Mouse (Mus musculus) ES-E14 (cell line): ENCODE measurements around the gene Adamtsl3.

Source experiments
- CHD2 ChIP-seq: IDR thresholded peaks from 2 replicates; pipeline ENCODE4 v1.6.1; 2014; ENCODE audit warnings: mild to moderate bottlenecking, low read depth, low read length, inconsistent platforms
- HCFC1 ChIP-seq: IDR thresholded peaks from 2 replicates; pipeline ENCODE4 v1.6.1; 2012; ENCODE audit warnings: low read length, inconsistent platforms, borderline replicate concordance; ENCODE audit not compliant: insufficient read depth
- MAFK ChIP-seq: IDR thresholded peaks from 2 replicates; pipeline ENCODE4 v1.6.1; 2014; ENCODE audit warnings: mild to moderate bottlenecking, low read depth, low read length, inconsistent platforms; ENCODE audit not compliant: insufficient read depth
- ZC3H11A ChIP-seq: IDR thresholded peaks from 2 replicates; pipeline ENCODE4 v1.6.1; 2012; ENCODE audit warnings: low read depth, mild to moderate bottlenecking, inconsistent platforms, low read length, borderline replicate concordance
- ZNF384 ChIP-seq: IDR thresholded peaks from 2 replicates; pipeline ENCODE4 v1.6.1; 2012; ENCODE audit warnings: low read depth, low read length, inconsistent platforms

DNA sequence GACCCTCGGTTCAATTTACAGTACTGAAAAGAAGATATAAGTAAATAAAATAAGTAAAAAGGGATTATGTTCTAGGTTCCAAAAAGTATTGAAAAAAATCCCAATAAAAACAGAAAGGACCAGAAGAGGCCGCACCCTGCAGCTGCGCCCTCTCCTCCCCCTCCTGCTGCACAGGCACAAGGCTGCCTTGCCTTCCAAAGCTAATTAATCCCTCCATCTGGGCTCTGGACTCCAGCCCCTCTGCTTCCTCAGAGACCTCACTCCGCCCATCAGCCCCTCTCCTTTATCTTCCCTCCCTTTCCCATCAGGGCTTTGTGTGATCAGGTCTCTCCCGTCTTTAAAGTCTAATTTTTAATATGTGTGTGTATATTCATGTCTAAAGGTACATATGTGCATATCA lies 149.3 kb downstream of the Adamtsl3 start:
- TF ChIP-seq HCFC1 (no peak), ZNF384 (no peak), ZC3H11A (no peak), MAFK (no peak), CHD2 (no peak)
